Mouse (Mus musculus) neural tube, embryonic 13.5 days (tissue): ENCODE data around the gene 1500011B03Rik. TPM values are rescaled to one million over a fixed set of nuclear protein-coding genes. Genes with fewer than 3 reads are reported as not detected.

ENCODE experiments used
- ATAC-seq: fragments of 200-750 bp; cut with Nextera tagmentation; 2 replicates; pipeline ENCODE4 v1.8.0; 2017; ENCODE audit warnings: low read depth, mild to moderate bottlenecking, moderate TSS enrichment, moderate library complexity
- H3K27ac ChIP-seq: fragments of 300-500 bp; sonication (generic); replicated peaks from 2 replicates; pipeline ENCODE4 v1.5.1; 2015; ENCODE audit warnings: moderate library complexity, mild to moderate bottlenecking, inconsistent platforms
- H3K27me3 ChIP-seq: fragments of 300-500 bp; sonication (generic); 2 replicates; pipeline ENCODE4 v1.6.1; 2015; ENCODE audit warnings: mild to moderate bottlenecking, inconsistent platforms
- H3K36me3 ChIP-seq: fragments of 300-500 bp; sonication (generic); 2 replicates; pipeline ENCODE4 v1.6.1; 2015; ENCODE audit warnings: mild to moderate bottlenecking, inconsistent platforms
- H3K4me1 ChIP-seq: fragments of 300-500 bp; sonication (generic); replicated peaks from 2 replicates; pipeline ENCODE4 v1.6.1; 2015; ENCODE audit warnings: inconsistent platforms
- H3K4me2 ChIP-seq: fragments of 300-500 bp; sonication (generic); 2 replicates; pipeline ENCODE4 v1.6.1; 2015; ENCODE audit warnings: inconsistent platforms, mild to moderate bottlenecking, moderate library complexity
- H3K4me3 ChIP-seq: fragments of 300-500 bp; sonication (generic); 2 replicates; pipeline ENCODE4 v1.5.1; 2015; ENCODE audit warnings: mild to moderate bottlenecking, inconsistent platforms
- H3K9ac ChIP-seq: fragments of 300-500 bp; sonication (generic); 2 replicates; pipeline ENCODE4 v1.6.1; 2015; ENCODE audit warnings: moderate library complexity, mild to moderate bottlenecking, inconsistent platforms
- H3K9me3 ChIP-seq: fragments of 300-500 bp; sonication (generic); 2 replicates; pipeline ENCODE4 v1.6.1; 2016; ENCODE audit warnings: inconsistent platforms
- WGBS: fragments of 180-500 bp; shearing (Covaris S2); methylation state at CpG from one replicate; pipeline ENCODE4 v1.1.7; 2015; 5-methylcytosine and 5-hydroxymethylcytosine counted together
- microRNA-seq: library from miRNA; unstranded; fragments of <30 nt; microRNA quantifications from one replicate; pipeline ENCODE4, GENCODE M21; 2016
- polyA plus RNA-seq: library from polyadenylated mRNA; unstranded; fragments of >200 nt; fragmentation: Nextera tagmentation; extraction: Ambion mirVana; gene quantifications from 2 replicates; pipeline ENCODE4 v1.2.1, GENCODE M21; 2015

The 1500011B03Rik gene
- polyA plus RNA-seq, 1 experiment from 2014 or later = 266 TPM

- Histone ChIP-seq H3K27me3 (no peaks in the 10 kb centered on the region), H3K9me3 (no peaks in the 10 kb centered on the region), H3K9ac (no peak overlapping the region), H3K36me3 (peaks cover 80% of the 10 kb centered on the region), H3K4me2 (no peak overlapping the region), H3K4me1 (no peaks in the 10 kb centered on the region), H3K27ac (no peak overlapping the region), H3K4me3 (no peak overlapping the region)
- 89% methylated on average over 8 of the region's 8 CpGs for WGBS
- no peak for ATAC-seq
These were observed 61.3 kb downstream of the 1500011B03Rik start for GRCm38 (mm10) chr5:114761980-114762379.

GRCm38 (mm10) chr5:114759536-114760090, 63.7 kb downstream of the 1500011B03Rik start:
- H3K4me2 ChIP-seq = no peak overlapping the region
- peaks cover 88% of the 10 kb centered on the region for H3K36me3 ChIP-seq
- no peaks in the 10 kb centered on the region for H3K9me3 ChIP-seq
- H3K27ac ChIP-seq = no peak overlapping the region
- no peak for ATAC-seq
- no peaks in the 10 kb centered on the region for H3K4me1 ChIP-seq
- no peaks in the 10 kb centered on the region for H3K27me3 ChIP-seq
- no peak overlapping the region for H3K9ac ChIP-seq
- WGBS = 95% methylated on average over 5 of the region's 5 CpGs
- no peak overlapping the region for H3K4me3 ChIP-seq

Small RNA genes lying within 50 kb of the gene (microRNA-seq; reads per million reads assigned to microRNA genes)
- gene Mir6240 = 4.4 reads per million, percentile 18 among the genes with 10 or more reads in this experiment

Other genes starting within 250 kb of the 1500011B03Rik start
- gene Trpv4, start 165.0 kb downstream of the 1500011B03Rik start, polyA plus RNA-seq = 0.81 and 1.5 TPM in 2 replicates
- 41.4 and 48.5 TPM in 2 replicates for gene Gltp, start 132.5 kb downstream of the 1500011B03Rik start, polyA plus RNA-seq
- 18.3 and 19.0 TPM in 2 replicates for gene Tchp, start 115.7 kb downstream of the 1500011B03Rik start, polyA plus RNA-seq
- 50.3 and 52.0 TPM in 2 replicates for gene Ankrd13a, start 48.8 kb downstream of the 1500011B03Rik start, polyA plus RNA-seq
- gene Git2, start 48.0 kb downstream of the 1500011B03Rik start, polyA plus RNA-seq = 47.5 and 52.1 TPM in 2 replicates
- not detected in 2 replicates for gene 4930519G04Rik, start 30.2 kb upstream of the 1500011B03Rik start, polyA plus RNA-seq
- 1.3 and 1.4 TPM in 2 replicates for gene Gm9936, start 35.2 kb upstream of the 1500011B03Rik start, polyA plus RNA-seq
- gene Oasl2, start 73.5 kb upstream of the 1500011B03Rik start, polyA plus RNA-seq = 3.3 and 5.1 TPM in 2 replicates
- gene Oasl1, start 99.8 kb upstream of the 1500011B03Rik start, polyA plus RNA-seq = 0.50 and 0.66 TPM in 2 replicates
- gene 2210016L21Rik, start 118.7 kb upstream of the 1500011B03Rik start, polyA plus RNA-seq = 94.9 and 111 TPM in 2 replicates
- gene Hnf1a, start 147.6 kb upstream of the 1500011B03Rik start, polyA plus RNA-seq = 0.10 TPM in 1 of 2 replicates, not detected in the other
- 15.7 and 21.3 TPM in 2 replicates for gene Sppl3, start 187.7 kb upstream of the 1500011B03Rik start, polyA plus RNA-seq